Mouse (Mus musculus): ENCODE results near the gene Tsen54.
A peak's percentile ranks its signal among the peaks of the same experiment; 100 is the strongest.

The Tsen54 gene

DNA sequence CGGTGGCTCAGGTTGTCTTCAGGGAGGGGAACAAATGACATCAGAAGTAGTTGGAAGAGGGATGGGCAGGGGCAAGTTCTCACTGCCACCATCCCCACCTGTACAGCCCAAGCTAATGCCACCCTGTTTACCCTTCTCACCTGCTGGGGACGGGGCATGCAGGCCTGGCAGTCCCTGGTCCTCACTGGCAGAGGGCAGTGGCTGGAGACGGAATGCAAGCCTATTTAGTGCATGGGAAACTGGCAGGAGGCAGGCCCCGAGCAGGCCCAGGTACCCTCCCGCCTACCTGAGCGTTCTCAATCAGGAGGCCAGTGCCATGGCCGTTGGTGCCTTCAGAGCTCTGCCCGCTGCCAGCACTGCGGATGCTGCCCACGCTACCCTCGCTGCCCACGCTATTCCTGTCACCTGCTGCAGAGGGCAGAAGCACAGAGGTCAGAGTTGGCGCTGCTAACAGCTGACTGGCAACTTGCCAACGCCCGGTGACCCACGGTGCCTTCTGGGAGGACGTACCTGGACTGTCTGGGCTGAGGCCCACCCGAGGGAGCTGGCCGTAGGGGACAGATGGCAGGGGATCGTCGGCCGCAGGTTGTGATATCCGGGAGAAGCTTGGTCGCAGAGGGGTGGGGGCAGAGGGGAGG lies 11.3 kb upstream of the Tsen54 start:
- DNase-seq (ENCODE audit: low spot score in 2 of 2), result no peak

- DNase-seq (ENCODE audit: low spot score in 2 of 2), result no peak
Measured at GRCm38 (mm10) chr11:115805005-115805404, 9.5 kb upstream of the Tsen54 start.

- DNase-seq (ENCODE audit: low spot score in 2 of 2), result no peak
Measured at GRCm38 (mm10) chr11:115806154-115806553, 8.4 kb upstream of the Tsen54 start.

DNA sequence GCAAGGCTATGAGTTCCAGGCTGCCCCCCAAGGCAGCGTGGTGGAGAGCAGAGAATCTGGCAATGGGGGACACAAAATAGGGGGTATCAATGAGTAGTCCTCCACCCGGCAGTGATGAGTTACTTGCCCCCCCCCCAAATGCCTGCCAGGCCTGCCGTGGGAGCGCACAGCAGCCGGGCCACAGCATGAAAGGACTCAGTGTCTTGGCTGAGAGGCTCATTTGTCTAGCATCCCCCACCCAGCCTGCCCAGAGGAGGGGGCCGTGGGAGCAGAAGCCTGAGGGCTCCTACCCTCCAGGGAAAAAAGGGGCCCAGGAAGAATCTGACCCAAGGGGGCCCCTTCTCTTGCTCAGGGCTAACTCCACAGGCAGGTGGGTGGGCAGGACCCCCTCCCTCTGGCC lies 7.2 kb upstream of the Tsen54 start:
- DNase-seq (ENCODE audit: low spot score in 2 of 2), result no peak

GRCm38 (mm10) chr11:115807971-115808370 lies 6.6 kb upstream of the Tsen54 start:
- no peak for DNase-seq (ENCODE audit: low spot score in 2 of 2)

- no peak for DNase-seq (ENCODE audit: low spot score in 2 of 2)
Measured at GRCm38 (mm10) chr11:115808696-115809310, 5.7 kb upstream of the Tsen54 start.

- no peak for DNase-seq (ENCODE audit: low spot score in 2 of 2)
Measured at GRCm38 (mm10) chr11:115809311-115809781, 5.2 kb upstream of the Tsen54 start.

DNA sequence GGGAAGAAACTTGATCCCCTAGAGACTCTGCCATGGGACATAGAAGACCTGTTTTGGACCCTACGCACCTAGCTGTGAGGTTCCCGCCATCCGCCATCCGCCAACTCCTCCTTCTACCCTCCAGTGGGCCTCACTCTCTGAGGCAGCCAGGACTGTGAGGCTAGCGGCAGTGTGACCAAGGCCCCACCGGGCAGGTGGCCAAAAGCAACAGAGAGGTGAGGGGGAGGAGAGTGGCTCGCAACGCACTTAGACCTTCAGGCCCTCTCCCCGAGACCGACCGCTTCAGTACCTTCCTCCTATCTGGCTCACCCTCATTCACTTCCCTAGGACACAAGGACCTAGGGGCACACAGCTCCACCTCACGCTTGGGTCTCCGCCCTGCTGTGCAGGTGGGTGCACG lies 4.1 kb upstream of the Tsen54 start:
- peak in 1 of 2 experiments; percentile 49 for DNase-seq (ENCODE audit: low spot score in 2 of 2)

GRCm38 (mm10) chr11:115811381-115812093 lies 3.0 kb upstream of the Tsen54 start:
- DNase-seq (ENCODE audit: low spot score in 2 of 2), result no peak

- no peak for DNase-seq (ENCODE audit: low spot score in 2 of 2)
Measured at GRCm38 (mm10) chr11:115812095-115812494, 2.4 kb upstream of the Tsen54 start.

DNA sequence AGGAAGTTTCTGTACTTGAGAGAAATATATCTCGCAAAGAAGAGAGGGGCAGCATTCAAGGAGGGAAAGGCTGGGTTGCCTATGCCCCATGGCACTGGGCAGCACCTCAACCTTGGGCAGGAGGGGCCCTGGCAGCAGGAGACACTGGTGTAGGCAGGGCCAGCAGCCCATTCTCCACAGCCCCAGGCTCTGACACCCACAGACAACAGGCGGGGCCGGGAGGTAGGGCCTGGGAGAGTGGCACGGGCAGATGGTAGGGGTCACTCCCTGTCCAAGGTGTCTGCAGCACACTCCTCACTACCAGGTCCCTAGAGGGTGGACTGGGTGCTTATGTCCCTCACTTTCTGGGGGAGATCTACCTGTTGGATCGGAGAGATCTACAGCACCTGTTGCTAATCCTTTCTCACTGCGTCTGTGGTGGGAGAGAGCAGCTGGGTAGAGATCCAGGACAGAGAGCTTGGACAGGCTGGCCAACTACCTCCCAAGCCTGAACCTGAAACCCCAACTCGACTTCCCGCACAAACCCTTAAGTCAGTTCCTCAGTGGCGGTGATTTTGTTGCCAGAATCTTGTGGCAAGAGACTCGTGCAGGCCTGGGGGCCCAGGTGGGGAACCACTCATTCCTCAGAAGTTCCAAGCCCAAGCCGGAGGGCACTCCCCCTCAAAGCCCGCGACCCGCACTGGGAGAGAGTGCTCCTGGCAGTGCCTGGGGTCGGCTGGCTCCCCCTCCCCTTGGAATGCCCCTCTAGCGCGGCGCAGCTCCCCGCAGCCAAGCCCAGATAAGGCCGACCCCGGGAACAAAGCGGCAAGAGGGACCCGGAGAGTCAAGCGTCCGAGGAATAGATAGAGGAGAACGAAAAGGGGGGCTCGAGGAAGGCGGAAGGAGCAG lies 1.7 kb upstream of the Tsen54 start:
- DNase-seq (ENCODE audit: low spot score in 2 of 2), result no peak

- DNase-seq (ENCODE audit: low spot score in 2 of 2), result peak; percentile 91 to 94
Measured at GRCm38 (mm10) chr11:115813507-115814296, 822 bp upstream of the Tsen54 start, which contains the start of gene Caskin2. Gene Caskin2, minus strand, starts transcription at chr11:115813639.

- DNase-seq (ENCODE audit: low spot score in 2 of 2), result no peak
Measured at GRCm38 (mm10) chr11:115817331-115817730, 2.8 kb downstream of the Tsen54 start.

GRCm38 (mm10) chr11:115819915-115820623 lies 5.5 kb downstream of the Tsen54 start:
- DNase-seq (ENCODE audit: low spot score in 2 of 2), result no peak

DNA sequence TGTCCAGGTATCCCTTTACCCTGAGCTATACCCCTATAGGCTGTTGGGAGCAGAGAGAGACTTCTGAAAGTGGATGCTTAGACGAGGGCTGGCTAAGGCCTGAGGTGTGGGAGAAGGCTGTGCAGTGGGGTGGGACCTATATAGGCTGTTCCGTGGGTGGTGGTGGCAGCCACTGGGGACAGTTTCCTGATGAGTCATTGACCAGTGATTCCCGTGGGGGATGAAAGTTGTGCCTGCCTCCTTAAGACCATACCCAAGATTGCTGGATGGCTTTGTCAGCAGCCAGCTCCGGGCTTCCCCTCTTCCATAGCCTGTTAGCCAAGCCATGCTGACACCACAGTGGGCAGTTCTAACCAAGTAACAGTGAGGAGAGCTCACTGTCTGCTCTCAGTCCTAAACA lies 6.5 kb downstream of the Tsen54 start:
- DNase-seq (ENCODE audit: low spot score in 2 of 2), result no peak

DNA sequence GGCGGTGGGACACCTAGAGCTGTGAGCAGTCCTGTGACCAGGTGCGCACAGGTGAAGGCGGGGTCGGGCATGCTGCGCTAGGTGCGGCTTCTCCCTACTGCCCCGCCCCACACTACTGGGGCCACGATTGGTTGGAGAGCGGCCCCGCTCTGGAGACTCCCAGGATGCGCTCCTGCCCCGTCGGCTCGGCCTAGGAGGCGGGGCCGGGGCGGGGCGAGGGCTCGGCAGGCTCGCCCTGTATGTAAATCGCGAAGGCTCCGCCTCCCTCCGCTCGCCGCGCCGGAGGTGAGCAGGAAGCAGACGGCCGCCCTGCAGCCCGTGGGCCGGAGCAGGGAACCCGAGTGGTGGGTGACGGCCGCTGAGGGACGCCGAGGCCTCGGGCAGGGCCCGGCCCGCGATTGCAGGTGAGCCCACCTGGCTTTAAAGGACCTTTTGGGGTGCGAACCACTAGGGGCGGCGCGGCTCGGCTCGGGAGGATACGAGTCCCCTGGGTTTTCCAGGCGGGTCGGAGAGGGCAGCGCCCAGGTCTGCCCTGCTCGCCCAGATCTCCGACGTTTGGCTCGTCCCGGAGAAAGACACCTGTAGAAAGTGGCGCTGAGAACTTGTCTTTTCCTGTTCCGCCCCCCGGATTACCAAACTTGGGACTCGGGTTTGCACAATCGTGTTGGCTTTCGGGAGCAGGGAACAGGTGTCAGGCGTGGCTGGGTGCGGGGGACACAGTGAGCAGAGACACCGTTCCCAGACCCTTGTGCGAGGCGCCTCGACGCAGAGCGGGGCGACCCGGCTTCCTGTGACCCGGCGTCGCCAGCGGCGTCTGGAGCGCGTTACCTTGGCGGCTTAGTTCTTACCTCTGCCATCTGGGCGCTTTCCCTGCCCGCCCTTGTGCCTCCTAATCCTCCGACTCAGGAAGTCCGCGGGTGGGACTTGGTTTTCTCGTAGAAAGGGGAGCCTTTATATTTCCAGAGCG lies 9.5 kb downstream of the Tsen54 start, which contains the start of gene Llgl2:
Gene Llgl2 (plus strand): TSS at position 276 of the 967 bp plus-strand sequence.
- DNase-seq (ENCODE audit: low spot score in 2 of 2), result peak; percentile 82 to 86

DNA sequence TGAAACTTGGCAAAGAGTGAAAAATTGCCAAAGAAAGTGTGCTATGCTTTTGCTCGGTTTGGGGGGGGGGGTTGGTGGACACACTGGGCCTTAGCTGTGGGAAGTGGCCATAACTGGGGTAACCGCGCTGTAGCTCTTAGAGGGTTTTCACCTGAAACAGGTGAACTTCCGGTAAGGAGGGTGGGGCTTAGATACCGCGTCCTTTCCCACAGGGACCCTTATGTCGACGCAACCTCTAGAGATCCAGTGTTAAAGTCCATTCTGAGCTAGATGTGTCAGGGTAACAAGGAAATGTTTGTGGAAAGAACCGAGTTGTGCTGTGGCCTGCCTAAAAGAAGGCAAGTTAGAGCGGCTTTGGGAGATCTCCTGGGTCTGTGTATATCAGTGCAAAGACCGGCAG lies 10.3 kb downstream of the Tsen54 start:
- no peak for DNase-seq (ENCODE audit: low spot score in 2 of 2)

- DNase-seq (ENCODE audit: low spot score in 2 of 2), result no peak
Measured at GRCm38 (mm10) chr11:115826487-115826886, 12.0 kb downstream of the Tsen54 start.

GRCm38 (mm10) chr11:115827624-115828023 lies 13.1 kb downstream of the Tsen54 start:
- DNase-seq (ENCODE audit: low spot score in 2 of 2), result no peak

Measured in urinary bladder, adult 18-20 months (tissue).